Mouse (Mus musculus) forebrain, embryonic 15.5 days (tissue): Measurements from ENCODE around the gene Cebpb. TPM values are rescaled to one million over a fixed set of nuclear protein-coding genes. Genes with fewer than 3 reads are reported as not detected.

Experiments used
- ATAC-seq: fragments of 200-750 bp; cut with Nextera tagmentation; replicated peaks from 2 replicates; pipeline ENCODE4 v1.8.0; 2017; ENCODE audit warnings: mild to moderate bottlenecking, moderate TSS enrichment, moderate library complexity
- H3K27ac ChIP-seq: fragments of 300-500 bp; sonication (generic); replicated peaks from 2 replicates; pipeline ENCODE4 v1.5.1; 2015; ENCODE audit warnings: mild to moderate bottlenecking, inconsistent platforms
- H3K27me3 ChIP-seq: fragments of 300-500 bp; sonication (generic); 2 replicates; pipeline ENCODE4 v1.6.1; 2015; ENCODE audit warnings: inconsistent platforms
- H3K36me3 ChIP-seq: fragments of 300-500 bp; sonication (generic); 2 replicates; pipeline ENCODE4 v1.6.1; 2015; ENCODE audit warnings: mild to moderate bottlenecking, inconsistent platforms
- H3K4me1 ChIP-seq: fragments of 300-500 bp; sonication (generic); 2 replicates; pipeline ENCODE4 v1.6.1; 2015; ENCODE audit warnings: inconsistent platforms
- H3K4me2 ChIP-seq: fragments of 300-500 bp; sonication (generic); replicated peaks from 2 replicates; pipeline ENCODE4 v1.6.1; 2015; ENCODE audit warnings: mild to moderate bottlenecking, inconsistent platforms
- H3K4me3 ChIP-seq: fragments of 300-500 bp; sonication (generic); 2 replicates; pipeline ENCODE4 v1.5.1; 2015; ENCODE audit warnings: mild to moderate bottlenecking, inconsistent platforms
- H3K9ac ChIP-seq: fragments of 300-500 bp; sonication (generic); replicated peaks from 2 replicates; pipeline ENCODE4 v1.6.1; 2015; ENCODE audit warnings: mild to moderate bottlenecking, inconsistent platforms
- H3K9me3 ChIP-seq: fragments of 300-500 bp; sonication (generic); 2 replicates; pipeline ENCODE4 v1.6.1; 2016; ENCODE audit warnings: inconsistent platforms
- WGBS: fragments of 180-500 bp; shearing (Covaris S2); methylation state at CpG from one replicate; pipeline ENCODE4 v1.1.7; 2015; ENCODE audit warnings: mixed read lengths; 5-methylcytosine and 5-hydroxymethylcytosine counted together
- polyA plus RNA-seq: library from polyadenylated mRNA; unstranded; fragments of >200 nt; fragmentation: Nextera tagmentation; extraction: Ambion mirVana; gene quantifications from 2 replicates; pipeline ENCODE4 v1.2.1, GENCODE M21; 2015

Cebpb gene
- polyA plus RNA-seq, 1 experiment from 2014 or later: 1.6 TPM

GRCm38 (mm10) chr2:167719520-167719919 lies 30.8 kb downstream of the Cebpb start:
- Histone ChIP-seq H3K4me3 (no peak overlapping the region), H3K36me3 (no peaks in the 10 kb centered on the region), H3K27ac (no peak overlapping the region), H3K27me3 (no peaks in the 10 kb centered on the region), H3K9ac (no peak overlapping the region), H3K4me1 (no peaks in the 10 kb centered on the region), H3K4me2 (no peak overlapping the region), H3K9me3 (no peaks in the 10 kb centered on the region)
- ATAC-seq: no peak
- 78% methylated on average over 4 of the region's 4 CpGs for WGBS

- no peak for ATAC-seq
- Histone ChIP-seq H3K9ac (no peak overlapping the region), H3K27ac (no peak overlapping the region), H3K36me3 (no peaks in the 10 kb centered on the region), H3K4me3 (no peak overlapping the region), H3K4me1 (no peaks in the 10 kb centered on the region), H3K9me3 (no peaks in the 10 kb centered on the region), H3K4me2 (no peak overlapping the region), H3K27me3 (no peaks in the 10 kb centered on the region)
- 85% methylated on average over 11 of the region's 11 CpGs for WGBS
Measured at GRCm38 (mm10) chr2:167721159-167721882, 32.6 kb downstream of the Cebpb start.

GRCm38 (mm10) chr2:167722538-167722937 lies 33.8 kb downstream of the Cebpb start:
- Histone ChIP-seq H3K9me3 (no peaks in the 10 kb centered on the region), H3K27me3 (no peaks in the 10 kb centered on the region), H3K4me3 (no peak overlapping the region), H3K4me2 (no peak overlapping the region), H3K9ac (no peak overlapping the region), H3K4me1 (peaks cover 6% of the 10 kb centered on the region; the same call in 1 of the 2 replicates), H3K36me3 (no peaks in the 10 kb centered on the region), H3K27ac (no peak overlapping the region)
- 68% methylated on average over 6 of the region's 6 CpGs for WGBS
- no peak for ATAC-seq

- WGBS: 85% methylated on average over 11 of the region's 11 CpGs
- H3K27me3 ChIP-seq: no peaks in the 10 kb centered on the region
- no peaks in the 10 kb centered on the region for H3K36me3 ChIP-seq
- no peaks in the 10 kb centered on the region for H3K9me3 ChIP-seq
- H3K4me3 ChIP-seq: no peak overlapping the region
- ATAC-seq: no peak
- no peak overlapping the region for H3K4me2 ChIP-seq
- H3K27ac ChIP-seq: no peak overlapping the region
- no peak overlapping the region for H3K9ac ChIP-seq
- H3K4me1 ChIP-seq: peaks cover 6% of the 10 kb centered on the region; the same call in 1 of the 2 replicates
Measured at GRCm38 (mm10) chr2:167723589-167724206, 35.0 kb downstream of the Cebpb start.

- 90% methylated on average over 10 of the region's 10 CpGs for WGBS
- no peaks in the 10 kb centered on the region for H3K9me3 ChIP-seq
- no peaks in the 10 kb centered on the region for H3K36me3 ChIP-seq
- no peak overlapping the region for H3K9ac ChIP-seq
- H3K4me1 ChIP-seq: peaks cover 6% of the 10 kb centered on the region; the same call in 1 of the 2 replicates
- ATAC-seq: no peak
- H3K27me3 ChIP-seq: no peaks in the 10 kb centered on the region
- no peak overlapping the region for H3K27ac ChIP-seq
- H3K4me2 ChIP-seq: no peak overlapping the region
- no peak overlapping the region for H3K4me3 ChIP-seq
Measured at GRCm38 (mm10) chr2:167725879-167726278, 37.2 kb downstream of the Cebpb start.

- Histone ChIP-seq H3K4me3 (no peak overlapping the region), H3K4me1 (peaks cover 6% of the 10 kb centered on the region; the same call in 1 of the 2 replicates), H3K9me3 (no peaks in the 10 kb centered on the region), H3K4me2 (no peak overlapping the region), H3K9ac (no peak overlapping the region), H3K27ac (no peak overlapping the region), H3K27me3 (no peaks in the 10 kb centered on the region), H3K36me3 (no peaks in the 10 kb centered on the region)
- WGBS: 22% methylated on average over 13 of the region's 13 CpGs
- peak; percentile 57 for ATAC-seq
Measured at GRCm38 (mm10) chr2:167727161-167727560, 38.4 kb downstream of the Cebpb start.

- no peak for ATAC-seq
Measured at GRCm38 (mm10) chr2:167730036-167730435, 41.3 kb downstream of the Cebpb start.

GRCm38 (mm10) chr2:167731149-167731548 lies 42.4 kb downstream of the Cebpb start:
- Histone ChIP-seq H3K36me3 (no peaks in the 10 kb centered on the region), H3K4me1 (peaks cover 6% of the 10 kb centered on the region; the same call in 1 of the 2 replicates), H3K9ac (no peak overlapping the region), H3K27me3 (no peaks in the 10 kb centered on the region), H3K4me3 (no peak overlapping the region), H3K27ac (no peak overlapping the region), H3K9me3 (no peaks in the 10 kb centered on the region), H3K4me2 (no peak overlapping the region)
- ATAC-seq: no peak
- 70% methylated on average over 13 of the region's 13 CpGs for WGBS

More at GRCm38 (mm10) chr2:167730036-167730435, 41.3 kb downstream of the Cebpb start:
- no peak overlapping the region for H3K27ac ChIP-seq
- H3K9ac ChIP-seq: no peak overlapping the region
- no peaks in the 10 kb centered on the region for H3K9me3 ChIP-seq
- no peaks in the 10 kb centered on the region for H3K36me3 ChIP-seq
- 87% methylated on average over 7 of the region's 7 CpGs for WGBS
- no peaks in the 10 kb centered on the region for H3K27me3 ChIP-seq
- H3K4me3 ChIP-seq: no peak overlapping the region
- H3K4me2 ChIP-seq: no peak overlapping the region
- peaks cover 6% of the 10 kb centered on the region; the same call in 1 of the 2 replicates for H3K4me1 ChIP-seq

GRCm38 (mm10) chr2:167734861-167735260 lies 46.1 kb downstream of the Cebpb start:
- H3K27me3 ChIP-seq: no peaks in the 10 kb centered on the region
- H3K4me2 ChIP-seq: no peak overlapping the region
- no peaks in the 10 kb centered on the region for H3K36me3 ChIP-seq
- H3K4me1 ChIP-seq: no peaks in the 10 kb centered on the region
- no peak for ATAC-seq
- no peak overlapping the region for H3K4me3 ChIP-seq
- H3K9ac ChIP-seq: no peak overlapping the region
- 76% methylated on average over 10 of the region's 10 CpGs for WGBS
- no peak overlapping the region for H3K27ac ChIP-seq
- H3K9me3 ChIP-seq: no peaks in the 10 kb centered on the region

GRCm38 (mm10) chr2:167739030-167739429 lies 50.3 kb downstream of the Cebpb start:
- no peak for ATAC-seq
- no peak overlapping the region for H3K4me3 ChIP-seq
- WGBS: 35% methylated on average over 4 of the region's 6 CpGs
- H3K4me2 ChIP-seq: no peak overlapping the region
- no peaks in the 10 kb centered on the region for H3K4me1 ChIP-seq
- no peak overlapping the region for H3K9ac ChIP-seq
- no peaks in the 10 kb centered on the region for H3K36me3 ChIP-seq
- H3K27me3 ChIP-seq: no peaks in the 10 kb centered on the region
- no peak overlapping the region for H3K27ac ChIP-seq
- no peaks in the 10 kb centered on the region for H3K9me3 ChIP-seq
